In the genomic region with DNA sequence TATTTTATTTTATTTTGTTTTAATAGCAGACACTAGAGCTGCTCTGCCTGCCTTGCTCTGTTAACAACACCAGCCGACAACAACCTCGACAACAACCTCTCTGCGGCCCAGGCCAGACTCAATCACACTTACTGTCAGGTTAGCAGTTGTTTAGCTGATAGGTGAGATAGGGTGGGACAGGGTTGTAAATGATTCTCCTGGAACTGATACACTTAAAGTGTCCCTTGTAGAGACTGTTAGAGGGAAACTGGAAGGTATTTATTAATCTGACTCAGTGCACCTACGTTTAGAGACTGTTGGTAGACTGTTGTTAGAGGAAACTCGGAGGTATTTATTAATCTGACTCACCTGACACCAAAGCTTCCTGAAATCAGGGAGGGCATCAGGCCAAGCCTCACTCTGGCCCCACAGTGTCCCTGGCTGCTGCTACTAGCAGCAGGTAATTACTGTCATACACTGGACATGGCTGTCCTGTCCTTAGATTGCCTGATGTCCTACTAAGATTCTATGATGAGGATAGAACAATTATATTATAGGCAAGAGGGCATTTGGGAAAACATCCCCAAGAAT, we compare ENCODE assay signal across 18 mouse cellular contexts. TPM values are rescaled to one million over a fixed set of nuclear protein-coding genes. Genes with fewer than 3 reads are reported as not detected.
DNase-seq lines count a peak whose midpoint lies in the region; ATAC-seq lines count a peak whose summit lies in the region.
"Had no signal": no experiment of that assay in that cellular context is flagged by ENCODE, and none has a peak within 500 bp of the region (broad histone marks: within the 10 kb centered on the region; RNA-seq: fewer than 3 reads in every experiment).

No protein-coding gene starts in this region.

- intact Hi-C loops in heart, postnatal 10 days (cut with DNase I): no loop called here

- 60% methylated on average over 5 of the region's 5 CpGs for WGBS in heart, embryonic 10.5 days
- WGBS in intestine, embryonic 14.5 days: 25% methylated on average over 5 of the region's 5 CpGs

- peaks cover 9% of the 10 kb centered on the region; the same call in 1 of the 2 replicates for H3K36me3 ChIP-seq in heart, embryonic 10.5 days
- no peaks in the 10 kb centered on the region for H3K36me3 ChIP-seq in intestine, embryonic 14.5 days (ENCODE audit: control insufficient read depth, insufficient read depth, low read length)
- H3K36me3 ChIP-seq: embryonic facial prominence, embryonic 10.5 days; forebrain, embryonic 12.5 days; G1E; lung, embryonic 15.5 days; midbrain, embryonic 12.5 days had no signal

- H3K27me3 ChIP-seq in heart, embryonic 10.5 days (ENCODE audit: insufficient read depth, poor library complexity, severe bottlenecking): no peaks in the 10 kb centered on the region
- no peaks in the 10 kb centered on the region for H3K27me3 ChIP-seq in intestine, embryonic 14.5 days (replicated peaks; ENCODE audit: control insufficient read depth, insufficient read depth, low read length)
- H3K27me3 ChIP-seq: forebrain, embryonic 12.5 days; lung, embryonic 15.5 days; midbrain, embryonic 12.5 days had no signal

- no peak overlapping the region for H3K4me2 ChIP-seq in intestine, embryonic 14.5 days (ENCODE audit: low read length)
- H3K4me2 ChIP-seq: forebrain, embryonic 12.5 days; lung, embryonic 15.5 days; midbrain, embryonic 12.5 days had no signal

- DNase-seq in heart, embryonic 10.5 days (ENCODE audit: low spot score): no peak
- no peak for DNase-seq in heart, postnatal 10 days
- DNase-seq in intestine, embryonic 14.5 days (ENCODE audit: low spot score): no peak
- peak; percentile 74 for DNase-seq in kidney, adult 9 months
- DNase-seq in kidney, postnatal 36 days: peak; percentile 66 to 72
- no peak for DNase-seq in urinary bladder, postnatal 10 days (ENCODE audit: low spot score)
- no peak for DNase-seq in thymus, adult 18-20 months
- DNase-seq: adrenal gland, postnatal 36 days; gastrocnemius, postnatal 14 days; heart, adult 18-20 months had no signal

- ATAC-seq in intestine, embryonic 14.5 days (replicated peaks; ENCODE audit: low FRiP score, low TSS enrichment, low read depth): peak; percentile 71
- ATAC-seq in megakaryocyte, adult 5-6 weeks (ENCODE audit: poor library complexity, severe bottlenecking): no peak
- ATAC-seq: hindbrain, embryonic 16.5 days had no signal

- H3K4me1 ChIP-seq in heart, embryonic 10.5 days: peaks cover 9% of the 10 kb centered on the region; the same call in 1 of the 2 replicates
- H3K4me1 ChIP-seq in intestine, embryonic 14.5 days (replicated peaks; ENCODE audit: control insufficient read depth, insufficient read depth, low read length): no peaks in the 10 kb centered on the region
- H3K4me1 ChIP-seq: forebrain, embryonic 12.5 days; lung, embryonic 15.5 days; midbrain, embryonic 12.5 days had no signal

- H3K9me3 ChIP-seq in heart, embryonic 10.5 days: no peaks in the 10 kb centered on the region
- H3K9me3 ChIP-seq in intestine, embryonic 14.5 days (ENCODE audit: control insufficient read depth, low read length): no peaks in the 10 kb centered on the region
- H3K9me3 ChIP-seq: embryonic facial prominence, embryonic 10.5 days; forebrain, embryonic 12.5 days; G1E; lung, embryonic 15.5 days; midbrain, embryonic 12.5 days had no signal

- no peak overlapping the region for H3K9ac ChIP-seq in intestine, embryonic 14.5 days (ENCODE audit: low read length)
- H3K9ac ChIP-seq: forebrain, embryonic 12.5 days; lung, embryonic 15.5 days; midbrain, embryonic 12.5 days had no signal

- H3K4me3 ChIP-seq in heart, embryonic 10.5 days: no peak overlapping the region
- no peak overlapping the region for H3K4me3 ChIP-seq in intestine, embryonic 14.5 days (ENCODE audit: low read depth, low read length)
- H3K4me3 ChIP-seq: embryonic facial prominence, embryonic 10.5 days; forebrain, embryonic 12.5 days; lung, embryonic 15.5 days; midbrain, embryonic 12.5 days had no signal

- 0 out of 2 replicates have a peak overlapping the region, but pooled peaks have one; percentile 12 for H3K27ac ChIP-seq in heart, embryonic 10.5 days
- peak overlapping the region; percentile 67; the same call in 1 of the 2 replicates for H3K27ac ChIP-seq in intestine, embryonic 14.5 days (ENCODE audit: low read depth)
- H3K27ac ChIP-seq: embryonic facial prominence, embryonic 10.5 days; forebrain, embryonic 12.5 days; lung, embryonic 15.5 days; midbrain, embryonic 12.5 days had no signal

RNA-seq across cellular contexts. Expression of a gene that starts 21.4 kb away (rescaled TPM):
- polyA plus RNA-seq in heart, embryonic 10.5 days (2016; fragmentation: Nextera tagmentation; extraction: Ambion mirVana): 7.7 and 8.2 TPM in 2 replicates
- total RNA-seq in heart, postnatal 10 days (2021): 1 to 10 TPM; 3.5 to 5.6 TPM
- 48.6 and 48.7 TPM in 2 replicates for polyA plus RNA-seq in intestine, embryonic 14.5 days (2014; fragmentation: Nextera tagmentation; extraction: Ambion mirVana)
- total RNA-seq in megakaryocyte, adult 5-6 weeks (2015): not detected in 2 replicates
- not detected in 2 replicates for total RNA-seq in megakaryocyte, adult 5-6 weeks (2017)
- total RNA-seq: hematopoietic stem cell, adult 5-6 weeks had no signal

RNA-seq across cellular contexts. Expression of a gene that starts 37.1 kb away (rescaled TPM):
- 12.5 and 15.3 TPM in 2 replicates for polyA plus RNA-seq in heart, embryonic 10.5 days (2016; fragmentation: Nextera tagmentation; extraction: Ambion mirVana)
- total RNA-seq in heart, postnatal 10 days (2021): 10 to 100 TPM in 1 of 2 experiments, 1 to 10 TPM in 1; 9.2 to 12.1 TPM
- 16.9 and 18.3 TPM in 2 replicates for polyA plus RNA-seq in intestine, embryonic 14.5 days (2014; fragmentation: Nextera tagmentation; extraction: Ambion mirVana)
- 7.2 and 7.7 TPM in 2 replicates for total RNA-seq in megakaryocyte, adult 5-6 weeks (2015)
- 7.2 TPM in 2 replicates for total RNA-seq in megakaryocyte, adult 5-6 weeks (2017)

RNA-seq across cellular contexts. Expression of a gene that starts 41.2 kb away (rescaled TPM):
- polyA plus RNA-seq in heart, embryonic 10.5 days (2016; fragmentation: Nextera tagmentation; extraction: Ambion mirVana): 17.8 and 22.9 TPM in 2 replicates
- total RNA-seq in heart, postnatal 10 days (2021): 1 to 10 TPM; 3.8 to 4.6 TPM
- polyA plus RNA-seq in intestine, embryonic 14.5 days (2014; fragmentation: Nextera tagmentation; extraction: Ambion mirVana): 18.1 and 21.3 TPM in 2 replicates
- total RNA-seq in megakaryocyte, adult 5-6 weeks (2015): 10.8 and 12.2 TPM in 2 replicates
- total RNA-seq in megakaryocyte, adult 5-6 weeks (2017): 5.5 and 11.1 TPM in 2 replicates

RNA-seq across cellular contexts. Expression of a gene that starts 41.4 kb away (rescaled TPM):
- 43.2 and 45.1 TPM in 2 replicates for polyA plus RNA-seq in heart, embryonic 10.5 days (2016; fragmentation: Nextera tagmentation; extraction: Ambion mirVana)
- 10 to 100 TPM; 16.0 to 18.4 TPM for total RNA-seq in heart, postnatal 10 days (2021)
- 42.4 and 45.5 TPM in 2 replicates for polyA plus RNA-seq in intestine, embryonic 14.5 days (2014; fragmentation: Nextera tagmentation; extraction: Ambion mirVana)
- total RNA-seq in megakaryocyte, adult 5-6 weeks (2015): 9.6 and 16.9 TPM in 2 replicates
- total RNA-seq in megakaryocyte, adult 5-6 weeks (2017): 5.7 TPM in 2 replicates

Comparison
In these comparisons a context has a peak if more than half of its experiments do, and no peak if none do; other contexts are left out.
1. DNase-seq: peak in kidney, adult 9 months (single experiment) and kidney, postnatal 36 days (2 of 2); none in heart, embryonic 10.5 days (single experiment), heart, postnatal 10 days (0 of 2), intestine, embryonic 14.5 days (single experiment), urinary bladder, postnatal 10 days (single experiment) and thymus, adult 18-20 months (0 of 2).
2. RNA of a gene that starts 21.4 kb away (total RNA-seq): 3.5 to 5.6 TPM in heart, postnatal 10 days; not detected in megakaryocyte, adult 5-6 weeks; every median in the first group is over 4 times any median in the second.